Mouse (Mus musculus): ENCODE results near the gene Mpped1. TPM values are rescaled to one million over a fixed set of nuclear protein-coding genes. Genes with fewer than 3 reads are reported as not detected.

The Mpped1 gene
- polyA plus RNA-seq, 1 experiment from 2014 or later, result 8.0 TPM

DNA sequence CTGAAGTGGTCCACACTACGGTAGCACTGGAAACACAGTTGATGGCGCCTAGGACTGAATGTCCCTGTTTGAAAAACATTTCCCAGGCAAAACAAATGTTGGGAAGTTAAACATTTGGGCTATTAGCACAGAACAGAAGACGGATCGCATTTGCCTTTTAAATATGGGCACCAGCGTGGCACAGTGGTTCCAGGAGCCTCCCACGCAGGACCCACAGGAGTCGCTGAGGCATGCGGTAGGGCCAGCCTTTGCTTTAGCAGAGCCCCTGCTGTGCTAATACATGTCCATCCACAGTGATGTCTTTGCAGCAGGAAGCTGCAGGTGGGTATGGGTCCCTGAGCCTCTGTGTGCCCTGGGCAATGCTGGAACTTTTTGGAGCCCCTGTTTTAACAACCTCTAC is 48.7 kb downstream of the Mpped1 start:
- ATAC-seq (ENCODE audit: low FRiP score), result no peak
- Histone ChIP-seq H3K9me3 (ENCODE audit: control insufficient read depth, low read length) (no peaks in the 10 kb centered on the region), H3K4me3 (ENCODE audit: low read depth, low read length) (no peak overlapping the region), H3K9ac (ENCODE audit: low read length) (no peak overlapping the region), H3K27ac (ENCODE audit: low read depth, low read length) (no peak overlapping the region), H3K27me3 (ENCODE audit: control insufficient read depth, insufficient read depth, low read length) (no peaks in the 10 kb centered on the region), H3K36me3 (ENCODE audit: control insufficient read depth, insufficient read depth, low read length) (no peaks in the 10 kb centered on the region), H3K4me2 (no peak overlapping the region), H3K4me1 (ENCODE audit: control insufficient read depth, insufficient read depth, low read length) (no peaks in the 10 kb centered on the region)
- 86% methylated on average over 8 of the region's 8 CpGs for WGBS
- no peak for DNase-seq (ENCODE audit: low spot score, missing footprints)

DNA sequence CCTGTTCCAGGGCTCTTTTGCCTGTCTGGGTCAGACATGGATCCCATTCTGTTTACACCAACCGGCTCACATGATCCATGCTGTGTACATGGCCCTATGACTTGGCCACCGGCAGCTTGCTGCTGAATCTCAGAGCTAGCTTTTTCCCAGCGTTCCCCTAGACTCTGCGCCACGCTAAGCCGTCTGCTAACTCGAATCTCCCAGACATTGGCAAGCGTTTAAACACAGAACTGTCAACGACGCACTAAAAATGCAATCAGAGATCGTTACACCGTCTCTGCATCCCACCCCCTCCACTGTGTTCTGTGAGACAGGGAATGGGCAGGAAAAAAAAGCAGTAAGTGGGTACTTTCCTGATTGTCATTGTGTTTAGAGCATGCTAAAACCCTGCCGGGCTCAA is 50.0 kb downstream of the Mpped1 start:
- H3K4me3 ChIP-seq (ENCODE audit: low read depth, low read length), result no peak overlapping the region
- H3K9ac ChIP-seq (ENCODE audit: low read length), result no peak overlapping the region
- no peak overlapping the region for H3K27ac ChIP-seq (ENCODE audit: low read depth, low read length)
- WGBS, result 92% methylated on average over 13 of the region's 13 CpGs
- no peaks in the 10 kb centered on the region for H3K27me3 ChIP-seq (ENCODE audit: control insufficient read depth, insufficient read depth, low read length)
- H3K4me2 ChIP-seq, result no peak overlapping the region
- no peaks in the 10 kb centered on the region for H3K9me3 ChIP-seq (ENCODE audit: control insufficient read depth, low read length)
- H3K4me1 ChIP-seq (ENCODE audit: control insufficient read depth, insufficient read depth, low read length), result no peaks in the 10 kb centered on the region
- DNase-seq (ENCODE audit: low spot score, missing footprints) (no peak), ATAC-seq (ENCODE audit: low FRiP score) (no peak)
- H3K36me3 ChIP-seq (ENCODE audit: control insufficient read depth, insufficient read depth, low read length), result no peaks in the 10 kb centered on the region

DNA sequence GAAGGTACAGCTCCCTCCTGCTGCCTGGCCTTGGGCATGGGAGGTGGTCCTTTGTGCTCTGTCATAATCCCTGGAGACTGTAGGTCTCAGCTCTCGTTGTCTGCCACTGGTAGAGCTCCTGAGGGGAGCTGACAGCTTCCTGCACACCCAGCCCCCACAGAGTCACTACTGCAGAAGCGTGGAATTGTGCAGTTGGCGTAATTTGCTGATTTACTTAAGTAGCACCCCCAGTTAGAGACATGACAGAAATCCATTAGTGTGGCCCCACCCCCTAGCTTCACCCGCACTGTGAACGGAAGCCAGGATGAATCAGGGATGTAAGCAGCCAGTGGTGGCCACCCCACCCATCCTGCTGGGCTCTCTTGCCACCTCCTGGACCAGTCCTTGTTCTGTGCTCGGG is 53.0 kb downstream of the Mpped1 start:
- Histone ChIP-seq H3K27me3 (ENCODE audit: control insufficient read depth, insufficient read depth, low read length) (no peaks in the 10 kb centered on the region), H3K9ac (ENCODE audit: low read length) (no peak overlapping the region), H3K27ac (ENCODE audit: low read depth, low read length) (no peak overlapping the region), H3K4me3 (ENCODE audit: low read depth, low read length) (no peak overlapping the region), H3K4me1 (ENCODE audit: control insufficient read depth, insufficient read depth, low read length) (no peaks in the 10 kb centered on the region), H3K9me3 (ENCODE audit: control insufficient read depth, low read length) (no peaks in the 10 kb centered on the region), H3K4me2 (no peak overlapping the region), H3K36me3 (ENCODE audit: control insufficient read depth, insufficient read depth, low read length) (no peaks in the 10 kb centered on the region)
- 73% methylated on average over 6 of the region's 6 CpGs for WGBS
- DNase-seq (ENCODE audit: low spot score, missing footprints) (no peak), ATAC-seq (ENCODE audit: low FRiP score) (no peak)

DNA sequence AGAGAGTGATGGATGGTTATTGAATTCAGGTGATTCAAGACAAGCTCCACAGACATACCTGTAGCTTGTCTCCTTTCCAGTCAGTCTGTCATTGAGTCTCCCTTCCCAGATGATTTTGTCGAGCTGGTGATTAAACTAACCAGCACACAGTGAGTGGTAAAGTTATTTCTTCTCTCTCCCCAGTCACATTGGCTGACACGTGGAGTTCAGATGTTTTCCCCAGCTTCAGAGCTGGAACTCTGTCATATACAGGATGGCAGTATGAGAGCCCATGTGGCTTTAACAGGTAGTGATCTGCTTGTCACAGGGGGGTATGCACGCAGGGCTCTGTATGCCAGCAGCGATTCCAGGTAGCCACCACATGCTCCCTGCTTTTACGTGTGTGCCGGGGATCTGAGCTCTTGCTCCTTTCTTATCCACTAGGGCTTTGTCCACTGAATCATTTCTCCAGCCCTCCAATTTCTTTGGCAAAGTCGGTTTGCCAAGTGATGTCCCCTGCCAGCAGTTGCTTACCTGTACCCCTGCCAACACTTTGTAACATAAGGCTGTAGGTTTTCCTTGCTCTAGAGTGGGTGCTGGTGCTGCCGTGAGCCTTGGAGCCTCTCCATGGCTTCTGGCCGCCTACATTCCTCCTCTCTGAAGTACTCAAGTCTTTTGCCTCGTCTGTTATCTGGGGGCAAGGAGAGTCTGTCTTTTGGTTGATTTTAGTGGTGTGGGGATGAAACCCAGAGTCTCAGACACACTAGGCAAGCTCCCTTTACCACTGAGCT is 61.9 kb downstream of the Mpped1 start:
- Histone ChIP-seq H3K4me1 (ENCODE audit: control insufficient read depth, insufficient read depth, low read length) (peaks cover 15% of the 10 kb centered on the region), H3K9ac (ENCODE audit: low read length) (no peak overlapping the region), H3K27ac (ENCODE audit: low read depth, low read length) (no peak overlapping the region), H3K4me3 (ENCODE audit: low read depth, low read length) (no peak overlapping the region), H3K4me2 (no peak overlapping the region), H3K36me3 (ENCODE audit: control insufficient read depth, insufficient read depth, low read length) (no peaks in the 10 kb centered on the region), H3K27me3 (ENCODE audit: control insufficient read depth, insufficient read depth, low read length) (no peaks in the 10 kb centered on the region; the same call in 1 of the 2 replicates), H3K9me3 (ENCODE audit: control insufficient read depth, low read length) (no peaks in the 10 kb centered on the region)
- no peak for ATAC-seq (ENCODE audit: low FRiP score)
- 73% methylated on average over 10 of the region's 10 CpGs for WGBS
- no peak for DNase-seq (ENCODE audit: low spot score, missing footprints)

DNA sequence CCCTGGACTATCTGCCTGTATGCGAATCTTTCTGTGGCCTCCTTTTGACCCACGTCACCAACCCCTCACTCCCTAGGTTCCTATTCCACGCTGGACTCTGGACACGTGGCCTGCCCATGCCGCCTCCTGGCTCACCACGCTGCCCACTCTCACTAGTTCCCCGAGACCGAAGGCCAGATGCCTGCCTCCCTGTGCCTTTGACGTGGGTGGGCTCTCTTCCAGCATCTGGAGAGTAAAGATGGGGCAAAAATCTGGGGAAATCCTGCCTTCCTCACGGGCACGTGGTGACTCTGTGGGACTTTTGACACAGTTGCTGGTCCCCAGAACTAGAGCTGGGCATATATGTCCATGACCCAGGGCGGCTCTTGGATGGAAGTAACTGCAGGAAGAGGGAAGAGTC is 63.2 kb downstream of the Mpped1 start:
- H3K9me3 ChIP-seq (ENCODE audit: control insufficient read depth, low read length), result no peaks in the 10 kb centered on the region
- H3K27ac ChIP-seq (ENCODE audit: low read depth, low read length), result no peak overlapping the region
- H3K27me3 ChIP-seq (ENCODE audit: control insufficient read depth, insufficient read depth, low read length), result no peaks in the 10 kb centered on the region; the same call in 1 of the 2 replicates

DNA sequence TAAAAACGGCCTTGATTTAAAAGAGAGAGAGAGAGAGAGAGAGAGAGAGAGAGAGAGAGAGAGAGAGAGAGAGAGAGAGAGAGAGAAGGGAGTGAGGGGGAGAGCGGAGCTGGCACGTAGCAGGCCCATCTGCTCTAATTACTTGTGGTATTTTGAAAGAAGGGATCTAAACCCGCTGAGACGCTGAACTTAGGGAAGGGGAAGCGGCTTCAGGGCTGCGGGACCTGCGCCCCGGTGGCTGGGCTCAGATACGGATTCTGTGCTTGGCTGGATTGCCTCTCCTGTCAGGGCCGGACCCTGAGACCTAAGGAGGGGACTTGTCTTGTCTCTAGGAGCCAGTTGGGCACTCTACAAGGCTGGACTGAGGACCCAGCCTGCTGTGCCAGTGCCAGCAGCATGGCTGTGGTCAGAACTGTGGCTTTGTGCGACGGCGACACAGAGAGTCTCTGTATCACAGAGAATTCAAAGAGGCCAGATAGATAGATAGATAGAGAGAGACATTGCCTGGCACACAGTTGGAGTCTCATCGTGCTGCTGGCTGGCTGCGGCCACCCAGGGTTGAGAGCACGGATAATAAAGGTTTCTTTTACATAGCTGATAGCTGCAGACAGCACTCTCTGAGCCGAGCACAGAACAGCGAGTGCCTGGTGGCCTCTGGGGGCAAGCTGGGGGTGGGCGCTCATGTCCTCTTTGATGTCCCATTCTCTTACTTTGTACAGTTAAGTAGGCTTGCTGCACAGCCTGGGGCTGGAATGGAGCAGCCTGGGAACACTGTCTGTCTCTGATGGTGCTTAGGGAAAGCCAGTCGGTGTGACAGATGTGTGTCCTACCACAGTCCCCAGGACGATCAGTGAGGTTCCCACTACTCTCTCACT is 63.9 kb downstream of the Mpped1 start:
- H3K9ac ChIP-seq (ENCODE audit: low read length), result no peak overlapping the region
- no peak overlapping the region for H3K4me2 ChIP-seq
- H3K4me3 ChIP-seq (ENCODE audit: low read depth, low read length), result no peak overlapping the region
- ATAC-seq (ENCODE audit: low FRiP score), result no peak
- no peaks in the 10 kb centered on the region for H3K36me3 ChIP-seq (ENCODE audit: control insufficient read depth, insufficient read depth, low read length)
- H3K27ac ChIP-seq (ENCODE audit: low read depth, low read length), result no peak overlapping the region
- WGBS, result 35% methylated on average over 22 of the region's 22 CpGs
- H3K9me3 ChIP-seq (ENCODE audit: control insufficient read depth, low read length), result no peaks in the 10 kb centered on the region
- no peaks in the 10 kb centered on the region; the same call in 1 of the 2 replicates for H3K27me3 ChIP-seq (ENCODE audit: control insufficient read depth, insufficient read depth, low read length)
- no peak for DNase-seq (ENCODE audit: low spot score, missing footprints)
- H3K4me1 ChIP-seq (ENCODE audit: control insufficient read depth, insufficient read depth, low read length), result peaks cover 20% of the 10 kb centered on the region

More for the DNA sequence above, 63.2 kb downstream of the Mpped1 start:
- WGBS, result 81% methylated on average over 12 of the region's 12 CpGs
- H3K4me2 ChIP-seq, result no peak overlapping the region
- DNase-seq (ENCODE audit: low spot score, missing footprints) (no peak), ATAC-seq (ENCODE audit: low FRiP score) (no peak)
- H3K4me1 ChIP-seq (ENCODE audit: control insufficient read depth, insufficient read depth, low read length), result peaks cover 20% of the 10 kb centered on the region
- H3K4me3 ChIP-seq (ENCODE audit: low read depth, low read length), result no peak overlapping the region
- H3K9ac ChIP-seq (ENCODE audit: low read length), result no peak overlapping the region
- H3K36me3 ChIP-seq (ENCODE audit: control insufficient read depth, insufficient read depth, low read length), result no peaks in the 10 kb centered on the region

DNA sequence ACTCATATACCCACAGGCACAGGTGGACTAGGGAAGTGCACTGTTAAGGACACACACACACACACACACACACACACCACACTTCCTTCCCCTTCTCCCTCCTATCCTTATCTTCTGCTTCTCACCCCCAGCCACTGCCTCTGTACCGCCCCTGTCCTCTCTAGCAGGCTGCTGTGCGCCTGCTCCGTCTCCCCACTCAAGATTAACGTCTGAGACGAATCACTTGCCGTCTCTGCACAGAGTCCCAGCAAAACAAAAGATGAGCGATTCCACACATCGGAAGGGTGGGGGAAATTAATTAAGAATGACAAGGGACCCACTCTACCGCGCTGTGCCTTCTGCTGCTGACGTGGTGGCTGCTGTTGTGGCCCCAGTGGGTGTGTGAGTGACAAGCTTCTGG is 66.5 kb downstream of the Mpped1 start:
- Histone ChIP-seq H3K9ac (ENCODE audit: low read length) (no peak overlapping the region), H3K36me3 (ENCODE audit: control insufficient read depth, insufficient read depth, low read length) (no peaks in the 10 kb centered on the region), H3K4me1 (ENCODE audit: control insufficient read depth, insufficient read depth, low read length) (peaks cover 20% of the 10 kb centered on the region), H3K4me2 (no peak overlapping the region), H3K27ac (ENCODE audit: low read depth, low read length) (no peak overlapping the region), H3K4me3 (ENCODE audit: low read depth, low read length) (no peak overlapping the region), H3K9me3 (ENCODE audit: control insufficient read depth, low read length) (no peaks in the 10 kb centered on the region), H3K27me3 (ENCODE audit: control insufficient read depth, insufficient read depth, low read length) (no peaks in the 10 kb centered on the region; the same call in 1 of the 2 replicates)
- 59% methylated on average over 11 of the region's 11 CpGs for WGBS
- DNase-seq (ENCODE audit: low spot score, missing footprints) (no peak), ATAC-seq (ENCODE audit: low FRiP score) (peak; percentile 26; the same call in 1 of the 2 replicates)

DNA sequence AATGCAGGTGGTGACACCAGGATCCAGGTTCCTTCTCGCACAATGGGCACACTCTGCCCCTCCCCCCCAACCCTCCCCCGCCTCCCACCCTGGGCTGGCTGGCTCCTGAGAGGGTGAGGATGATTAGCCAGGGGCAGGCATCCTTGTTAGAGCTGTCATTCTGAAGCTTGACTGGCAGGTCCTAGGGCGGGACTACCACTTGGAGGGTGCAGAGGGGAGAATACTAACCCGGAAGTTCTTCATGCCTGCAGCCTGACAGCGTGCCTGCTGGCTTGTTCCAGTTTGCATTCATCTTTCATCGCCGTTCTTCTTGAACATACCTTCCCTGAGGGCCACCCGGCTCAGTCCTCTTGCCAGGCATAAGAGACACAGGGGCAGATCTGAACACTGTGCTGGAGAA is 67.3 kb downstream of the Mpped1 start:
- DNase-seq (ENCODE audit: low spot score, missing footprints) (no peak), ATAC-seq (ENCODE audit: low FRiP score) (peak; percentile 43; the same call in 1 of the 2 replicates)
- Histone ChIP-seq H3K4me1 (ENCODE audit: control insufficient read depth, insufficient read depth, low read length) (peaks cover 20% of the 10 kb centered on the region), H3K4me3 (ENCODE audit: low read depth, low read length) (no peak overlapping the region), H3K36me3 (ENCODE audit: control insufficient read depth, insufficient read depth, low read length) (no peaks in the 10 kb centered on the region), H3K27me3 (ENCODE audit: control insufficient read depth, insufficient read depth, low read length) (no peaks in the 10 kb centered on the region; the same call in 1 of the 2 replicates), H3K4me2 (no peak overlapping the region), H3K9me3 (ENCODE audit: control insufficient read depth, low read length) (no peaks in the 10 kb centered on the region), H3K9ac (ENCODE audit: low read length) (no peak overlapping the region), H3K27ac (ENCODE audit: low read depth, low read length) (no peak overlapping the region)
- 38% methylated on average over 8 of the region's 8 CpGs for WGBS

DNA sequence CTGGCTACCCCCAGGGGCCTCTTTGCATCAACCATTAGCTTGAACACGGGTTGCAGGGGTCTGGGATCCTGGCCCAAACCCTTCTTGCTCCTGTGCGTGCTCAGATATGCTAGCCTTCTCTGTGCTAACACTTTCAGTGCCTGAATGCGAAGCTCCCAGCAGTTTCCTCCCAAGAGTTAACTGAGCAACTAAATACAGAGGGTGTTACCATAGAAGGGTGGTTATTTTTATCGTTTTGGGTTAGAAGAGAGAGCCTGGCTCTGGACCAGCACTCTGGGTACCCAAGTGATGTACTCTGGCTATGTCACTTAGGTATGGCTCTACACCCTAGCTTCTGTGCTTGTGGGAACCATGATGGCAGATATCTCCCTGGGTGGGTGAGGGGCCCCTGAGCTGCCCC is 68.2 kb downstream of the Mpped1 start:
- Histone ChIP-seq H3K4me3 (ENCODE audit: low read depth, low read length) (no peak overlapping the region), H3K36me3 (ENCODE audit: control insufficient read depth, insufficient read depth, low read length) (no peaks in the 10 kb centered on the region), H3K27me3 (ENCODE audit: control insufficient read depth, insufficient read depth, low read length) (no peaks in the 10 kb centered on the region; the same call in 1 of the 2 replicates), H3K9ac (ENCODE audit: low read length) (no peak overlapping the region), H3K4me2 (no peak overlapping the region), H3K27ac (ENCODE audit: low read depth, low read length) (no peak overlapping the region), H3K9me3 (ENCODE audit: control insufficient read depth, low read length) (no peaks in the 10 kb centered on the region), H3K4me1 (ENCODE audit: control insufficient read depth, insufficient read depth, low read length) (peaks cover 20% of the 10 kb centered on the region)
- no peak for ATAC-seq (ENCODE audit: low FRiP score)
- WGBS, result 66% methylated on average over 4 of the region's 4 CpGs
- no peak for DNase-seq (ENCODE audit: low spot score, missing footprints)
